Mouse (Mus musculus) cerebellum, postnatal 36 days (tissue): ENCODE measurements around the gene Trabd.
A peak's percentile ranks its signal among the peaks of the same experiment; 100 is the strongest.

Source experiments
- DNase-seq, 2 experiments: peaks; one replicate each; pipeline ENCODE4 v3.0.0; 2021 to 2022; ENCODE audit warnings: mixed read lengths in 2 of 2

Trabd gene

GRCm38 (mm10) chr15:89128382-89129350 lies 53.7 kb downstream of the Trabd start, which contains the start of gene Hdac10:
Hdac10 (minus strand) TSS chr15:89128700.
- peak; percentile 94 to 98 for DNase-seq

DNA sequence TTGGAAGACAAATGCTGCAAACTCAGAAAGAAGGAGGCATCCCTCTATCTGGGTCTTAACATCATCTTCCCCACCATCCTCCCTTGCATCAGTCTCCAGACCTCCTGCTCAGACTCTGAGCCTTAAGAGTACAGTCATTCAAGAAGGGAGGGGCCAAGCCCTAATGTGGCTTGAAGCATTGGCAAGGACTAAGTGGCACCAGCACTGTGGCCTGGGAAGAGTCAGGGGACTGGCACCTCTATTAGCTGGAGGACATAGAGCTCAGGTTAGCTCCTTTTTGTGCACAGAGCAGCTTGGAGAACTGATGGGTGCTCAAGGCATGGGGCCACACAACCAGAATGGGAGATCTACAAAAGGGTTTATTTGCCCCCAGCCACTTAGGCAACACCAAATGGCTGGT lies 55.3 kb downstream of the Trabd start:
- DNase-seq = peak in 1 of 2 experiments; percentile 2

DNA sequence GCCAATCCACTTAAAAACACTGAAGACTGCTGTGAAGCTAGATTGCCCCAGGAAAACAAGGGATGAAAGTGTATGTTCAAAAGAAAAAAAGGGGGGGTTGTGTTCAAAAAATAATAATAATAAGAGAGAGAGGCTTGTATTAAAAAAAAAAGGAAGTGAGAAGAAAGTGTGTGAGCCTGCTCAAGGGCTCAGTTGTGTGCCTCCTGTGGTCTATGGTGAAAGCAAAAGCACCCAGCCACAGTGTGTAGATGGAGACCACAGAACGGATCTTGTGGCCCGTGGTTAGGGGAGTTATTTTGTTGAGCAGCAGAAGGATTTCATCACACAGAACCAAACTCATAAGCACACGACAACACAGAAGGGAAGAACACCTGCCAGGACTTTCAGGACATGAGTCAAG lies 56.4 kb downstream of the Trabd start:
- DNase-seq = no peak
